Mouse (Mus musculus) limb, embryonic 11.5 days (tissue): ENCODE measurements around the gene Gls2. TPM values are rescaled to one million over a fixed set of nuclear protein-coding genes. Genes with fewer than 3 reads are reported as not detected.
"Not testable (repeated sequence)": the region's sequence is repeated elsewhere in the genome, so short reads cannot be mapped to it uniquely, and the experiment has no call there.

ENCODE experiments used
- ATAC-seq: fragments of 200-750 bp; cut with Nextera tagmentation; 2 replicates; pipeline ENCODE4 v1.8.0; 2017; ENCODE audit warnings: low read depth; ENCODE audit not compliant: insufficient number of reproducible peaks, low FRiP score, low TSS enrichment
- DNase-seq: peaks from one replicate; pipeline ENCODE4 v3.0.0-alpha.2; 2015; ENCODE audit warnings: low spot score
- H3K27ac ChIP-seq: fragments of 300-500 bp; sonication (generic); replicated peaks from 2 replicates; pipeline ENCODE4 v1.5.1; 2014; ENCODE audit warnings: low read depth, mild to moderate bottlenecking, low read length
- H3K27me3 ChIP-seq: fragments of 300-500 bp; sonication (generic); 2 replicates; pipeline ENCODE4 v1.6.1; 2014; ENCODE audit warnings: mild to moderate bottlenecking, low read length, mixed read lengths; ENCODE audit not compliant: control insufficient read depth, insufficient read depth
- H3K36me3 ChIP-seq: fragments of 300-500 bp; sonication (generic); 2 replicates; pipeline ENCODE4 v1.6.1; 2014; ENCODE audit warnings: mild to moderate bottlenecking, low read length, moderate library complexity, mixed read lengths; ENCODE audit not compliant: control insufficient read depth, insufficient read depth
- H3K4me1 ChIP-seq: fragments of 300-500 bp; sonication (generic); 2 replicates; pipeline ENCODE4 v1.6.1; 2014; ENCODE audit warnings: low read length, mixed read lengths; ENCODE audit not compliant: control insufficient read depth, insufficient read depth
- H3K4me2 ChIP-seq: fragments of 300-500 bp; sonication (generic); 2 replicates; pipeline ENCODE4 v1.6.1; 2014; ENCODE audit warnings: low read depth, mild to moderate bottlenecking, moderate library complexity; ENCODE audit not compliant: severe bottlenecking
- H3K4me3 ChIP-seq: fragments of 300-500 bp; sonication (generic); 2 replicates; pipeline ENCODE4 v1.5.1; 2014; ENCODE audit warnings: low read depth, low read length
- H3K9ac ChIP-seq: fragments of 300-500 bp; sonication (generic); 2 replicates; pipeline ENCODE4 v1.6.1; 2014; ENCODE audit warnings: mild to moderate bottlenecking, low read length
- H3K9me3 ChIP-seq: fragments of 300-500 bp; sonication (generic); 2 replicates; pipeline ENCODE4 v1.6.1; 2016; ENCODE audit warnings: low read length; ENCODE audit not compliant: control insufficient read depth
- WGBS: fragments of 180-500 bp; shearing (Covaris S2); extraction: QIAGEN DNeasy Blood & Tissue Kit; methylation state at CpG from one replicate; pipeline ENCODE4 v1.1.7; 2014; 5-methylcytosine and 5-hydroxymethylcytosine counted together
- polyA plus RNA-seq: library from polyadenylated mRNA; unstranded; fragments of >200 nt; fragmentation: Nextera tagmentation; extraction: Ambion mirVana; gene quantifications from 2 replicates; pipeline ENCODE4 v1.2.1, GENCODE M21; 2014

The Gls2 gene
- polyA plus RNA-seq, 1 experiment from 2014 or later, result 1.6 TPM

DNA sequence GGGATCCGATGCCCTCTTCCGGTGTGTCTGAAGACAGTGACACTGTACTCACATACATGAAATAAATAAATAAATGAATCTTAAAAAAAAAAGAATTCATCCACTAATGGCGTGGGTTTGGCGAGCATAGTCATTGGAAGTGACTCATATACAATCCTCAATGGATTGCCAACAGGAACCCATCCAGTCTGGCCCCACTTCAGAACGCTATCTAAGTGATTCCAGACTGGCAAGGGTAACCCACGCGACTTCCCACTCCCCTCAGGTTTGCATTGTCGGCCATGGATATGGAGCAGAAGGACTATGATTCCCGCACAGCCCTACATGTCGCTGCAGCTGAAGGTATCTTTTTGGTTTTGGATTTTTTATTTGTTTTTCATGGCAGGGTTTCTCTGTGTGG lies 14.1 kb downstream of the Gls2 start:
- no peak overlapping the region for H3K27ac ChIP-seq
- 93% methylated on average over 10 of the region's 10 CpGs for WGBS
- peaks cover 5% of the 10 kb centered on the region; the same call in 1 of the 2 replicates for H3K4me1 ChIP-seq
- H3K27me3 ChIP-seq, result no peaks in the 10 kb centered on the region
- no peak overlapping the region for H3K9ac ChIP-seq
- no peak overlapping the region for H3K4me2 ChIP-seq
- H3K4me3 ChIP-seq, result no peak overlapping the region
- no peaks in the 10 kb centered on the region; the same call in 1 of the 2 replicates for H3K36me3 ChIP-seq
- ATAC-seq, result no peak
- H3K9me3 ChIP-seq, result no peaks in the 10 kb centered on the region
- no peak for DNase-seq

DNA sequence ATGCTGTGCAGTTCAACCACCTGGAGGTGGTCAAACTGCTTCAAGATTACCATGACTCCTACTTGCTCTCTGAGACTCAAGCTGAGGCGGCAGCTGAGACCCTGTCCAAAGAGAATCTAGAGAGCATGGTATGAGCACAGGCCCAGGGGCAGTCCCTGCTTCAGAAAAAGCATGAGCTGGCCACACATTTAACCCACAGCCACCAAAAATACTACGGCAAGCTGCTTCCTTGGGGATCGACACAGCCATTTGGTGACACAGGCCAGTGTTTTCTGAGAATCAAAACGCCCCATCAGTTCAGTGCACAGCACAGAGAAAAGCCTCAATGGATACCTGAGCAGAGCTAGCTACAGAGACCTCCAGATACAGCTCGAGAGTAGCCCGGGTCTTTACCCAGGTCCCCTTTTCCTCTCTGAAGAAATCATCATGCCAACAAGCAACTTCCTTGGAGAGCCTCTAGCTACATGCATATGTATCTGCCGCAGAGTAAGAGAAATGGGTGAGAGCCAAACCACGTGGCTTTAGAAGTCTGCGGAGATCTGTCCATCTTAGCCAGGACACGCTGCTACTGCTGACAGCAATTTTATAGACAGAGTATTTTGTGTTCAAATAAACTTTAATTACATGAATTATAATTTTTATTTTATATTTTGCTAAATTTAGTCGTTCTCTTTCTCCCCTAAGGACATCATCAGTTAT lies 15.2 kb downstream of the Gls2 start:
- Histone ChIP-seq H3K4me1 (peaks cover 5% of the 10 kb centered on the region; the same call in 1 of the 2 replicates), H3K4me3 (no peak overlapping the region), H3K9me3 (no peaks in the 10 kb centered on the region), H3K27ac (no peak overlapping the region), H3K36me3 (no peaks in the 10 kb centered on the region; the same call in 1 of the 2 replicates), H3K4me2 (no peak overlapping the region), H3K27me3 (no peaks in the 10 kb centered on the region), H3K9ac (no peak overlapping the region)
- WGBS, result 94% methylated on average over 11 of the region's 11 CpGs
- ATAC-seq (no peak), DNase-seq (no peak)

- Histone ChIP-seq H3K36me3 (no peaks in the 10 kb centered on the region; the same call in 1 of the 2 replicates), H3K4me1 (peaks cover 5% of the 10 kb centered on the region; the same call in 1 of the 2 replicates), H3K27me3 (no peaks in the 10 kb centered on the region), H3K4me3 (no peak overlapping the region), H3K9me3 (no peaks in the 10 kb centered on the region), H3K4me2 (no peak overlapping the region), H3K9ac (no peak overlapping the region), H3K27ac (no peak overlapping the region)
- ATAC-seq (no peak), DNase-seq (no peak)
- WGBS, result 90% methylated on average over 2 of the region's 2 CpGs
Observed at GRCm38 (mm10) chr10:128210131-128210530, 15.9 kb downstream of the Gls2 start.

DNA sequence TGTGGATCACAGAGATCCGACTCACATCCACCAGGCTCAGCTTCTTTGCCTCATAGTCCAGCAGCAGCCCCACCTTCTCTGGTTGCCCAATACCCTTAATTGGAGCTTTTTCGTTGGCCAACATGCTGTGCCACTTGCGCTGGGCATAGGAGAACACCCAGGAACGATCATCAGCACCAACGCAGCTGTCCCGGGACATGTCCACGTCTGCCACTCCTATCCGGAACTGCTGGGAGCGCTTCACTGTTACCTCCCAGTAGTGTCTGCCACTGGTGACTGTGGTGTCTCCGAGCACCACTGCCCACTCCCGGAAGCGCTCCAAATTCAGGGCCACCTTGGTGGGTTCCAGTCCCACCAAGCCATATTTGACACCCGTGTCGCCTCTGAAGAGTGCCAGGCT lies 16.7 kb downstream of the Gls2 start:
- ATAC-seq, result no peak
- H3K27ac ChIP-seq, result no peak overlapping the region
- H3K9ac ChIP-seq, result peak overlapping the region; percentile 17; the same call in 1 of the 2 replicates
- DNase-seq, result no peak
- H3K4me1 ChIP-seq, result peaks cover 5% of the 10 kb centered on the region; the same call in 1 of the 2 replicates
- H3K36me3 ChIP-seq, result no peaks in the 10 kb centered on the region; the same call in 1 of the 2 replicates
- H3K9me3 ChIP-seq, result no peaks in the 10 kb centered on the region
- peak overlapping the region; percentile 49 for H3K4me3 ChIP-seq
- 27% methylated on average over 14 of the region's 14 CpGs for WGBS
- peak overlapping the region; percentile 60 for H3K4me2 ChIP-seq
- H3K27me3 ChIP-seq, result no peaks in the 10 kb centered on the region

- Histone ChIP-seq H3K4me2 (peak within 1 kb of the TSS; percentile 60), H3K27me3 (no peaks in the 10 kb centered on the region), H3K4me3 (peak within 1 kb of the TSS; percentile 49), H3K27ac (no peak within 1 kb of the TSS), H3K9me3 (no peaks in the 10 kb centered on the region), H3K36me3 (no peaks in the 10 kb centered on the region; the same call in 1 of the 2 replicates), H3K9ac (peak within 1 kb of the TSS; percentile 17; the same call in 1 of the 2 replicates), H3K4me1 (peaks cover 5% of the 10 kb centered on the region; the same call in 1 of the 2 replicates)
- peak; percentile 92 for DNase-seq
- peak; percentile 90 for ATAC-seq
- under 1% methylated on average over 30 of the region's 30 CpGs for WGBS
Observed at GRCm38 (mm10) chr10:128211390-128212108, 17.3 kb downstream of the Gls2 start, which contains the start of gene Spryd4. Gene Spryd4 (minus strand): TSS chr10:128211807.

GRCm38 (mm10) chr10:128212148-128212547 lies 17.9 kb downstream of the Gls2 start:
- Histone ChIP-seq H3K9ac (no peak overlapping the region), H3K36me3 (no peaks in the 10 kb centered on the region; the same call in 1 of the 2 replicates), H3K27me3 (no peaks in the 10 kb centered on the region), H3K4me2 (peak overlapping the region; percentile 60; the same call in 1 of the 2 replicates), H3K4me1 (peaks cover 5% of the 10 kb centered on the region; the same call in 1 of the 2 replicates), H3K4me3 (peak overlapping the region; percentile 49), H3K27ac (no peak overlapping the region), H3K9me3 (no peaks in the 10 kb centered on the region)
- DNase-seq, result no peak
- 50% methylated on average over 6 of the region's 6 CpGs for WGBS
- ATAC-seq, result 0 out of 2 replicates have a peak, but pooled peaks have one; percentile 11

DNA sequence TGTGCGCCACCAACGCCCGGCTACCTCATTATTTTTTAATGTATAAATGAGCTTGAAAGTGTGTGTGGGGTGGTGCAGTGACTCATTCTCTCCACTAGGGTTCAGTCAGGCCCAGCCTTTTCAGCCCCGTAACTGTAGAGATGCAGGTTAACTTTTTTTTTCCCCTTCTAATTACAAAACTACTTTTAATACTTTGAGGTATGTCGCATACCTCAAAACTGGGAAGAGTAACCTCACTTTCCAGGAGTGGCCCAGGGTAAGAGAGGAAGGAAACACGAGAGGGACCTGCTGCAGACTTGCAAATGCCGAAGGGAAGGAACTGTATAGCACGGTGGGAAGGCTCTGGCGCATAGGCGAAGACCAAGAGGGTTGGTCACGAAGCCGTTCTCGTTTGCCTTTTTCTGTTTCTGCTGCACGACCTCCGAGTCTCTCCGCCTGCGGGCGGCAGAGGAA lies 18.6 kb downstream of the Gls2 start:
- Histone ChIP-seq H3K36me3 (no peaks in the 10 kb centered on the region; the same call in 1 of the 2 replicates), H3K9ac (peak overlapping the region; percentile 13; the same call in 1 of the 2 replicates), H3K9me3 (no peaks in the 10 kb centered on the region), H3K4me3 (peak overlapping the region; percentile 25), H3K27ac (peak overlapping the region; percentile 22; the same call in 1 of the 2 replicates), H3K4me2 (peak overlapping the region; percentile 41), H3K27me3 (no peaks in the 10 kb centered on the region), H3K4me1 (peaks cover 5% of the 10 kb centered on the region; the same call in 1 of the 2 replicates)
- WGBS, result 4% methylated on average over 18 of the region's 18 CpGs
- ATAC-seq, result 0 out of 2 replicates have a peak, but pooled peaks have one; percentile 19
- DNase-seq, result peak; percentile 71

GRCm38 (mm10) chr10:128214112-128214511 lies 19.9 kb downstream of the Gls2 start:
- H3K4me2 ChIP-seq, H3K9ac ChIP-seq, DNase-seq, H3K4me3 ChIP-seq, H3K27me3 ChIP-seq, H3K27ac ChIP-seq, H3K9me3 ChIP-seq, H3K4me1 ChIP-seq, H3K36me3 ChIP-seq, ATAC-seq: not testable (repeated sequence)
- WGBS, result 89% methylated on average over 4 of the region's 4 CpGs
